Mouse (Mus musculus): ENCODE measurements around the gene Rptor. TPM values are rescaled to one million over a fixed set of nuclear protein-coding genes. Genes with fewer than 3 reads are reported as not detected.

Gene Rptor
- polyA plus RNA-seq, 1 experiment from 2014 or later, result 9.8 TPM

DNA sequence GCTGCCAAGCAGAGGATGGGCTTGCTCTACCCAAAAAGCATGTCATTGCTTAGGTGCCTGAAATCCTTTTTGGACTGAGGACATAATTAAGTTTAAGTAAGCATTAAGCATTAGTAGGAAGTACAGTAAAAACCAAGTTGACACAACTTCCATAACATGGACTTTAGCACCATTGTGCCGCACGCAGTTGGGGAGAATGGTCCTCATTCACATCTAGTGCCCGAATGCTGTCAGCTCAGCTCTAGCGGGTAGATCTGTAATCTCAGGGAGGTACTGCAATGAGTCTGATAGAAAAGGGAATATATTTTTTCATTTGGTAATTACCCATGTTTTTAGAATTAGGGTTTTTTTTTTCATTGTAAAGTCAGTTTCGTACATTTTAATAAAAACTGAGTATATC is 155.5 kb downstream of the Rptor start:
- ATAC-seq (replicated peaks; ENCODE audit: insufficient number of reproducible peaks, low FRiP score, low TSS enrichment), result no peak
- Histone ChIP-seq H3K4me1 (ENCODE audit: control insufficient read depth, insufficient read depth, low read length) (no peaks in the 10 kb centered on the region), H3K36me3 (ENCODE audit: control insufficient read depth, insufficient read depth, low read length) (0 out of 2 replicates have a peak, but pooled peaks cover 3% of the 10 kb centered on the region), H3K4me2 (no peak overlapping the region), H3K4me3 (ENCODE audit: low read depth, low read length) (no peak overlapping the region), H3K27ac (ENCODE audit: low read depth, low read length) (no peak overlapping the region), H3K27me3 (ENCODE audit: control insufficient read depth, insufficient read depth, low read length) (no peaks in the 10 kb centered on the region), H3K9me3 (replicated peaks; ENCODE audit: control insufficient read depth, low read length) (no peaks in the 10 kb centered on the region), H3K9ac (ENCODE audit: low read depth, low read length) (no peak overlapping the region)
- 95% methylated on average over 5 of the region's 5 CpGs for WGBS (ENCODE audit: insufficient replicate concordance)

- Histone ChIP-seq H3K9ac (ENCODE audit: low read depth, low read length) (no peak overlapping the region), H3K4me1 (ENCODE audit: control insufficient read depth, insufficient read depth, low read length) (no peaks in the 10 kb centered on the region), H3K9me3 (replicated peaks; ENCODE audit: control insufficient read depth, low read length) (no peaks in the 10 kb centered on the region), H3K27ac (ENCODE audit: low read depth, low read length) (no peak overlapping the region), H3K36me3 (ENCODE audit: control insufficient read depth, insufficient read depth, low read length) (0 out of 2 replicates have a peak, but pooled peaks cover 3% of the 10 kb centered on the region), H3K4me2 (no peak overlapping the region), H3K27me3 (ENCODE audit: control insufficient read depth, insufficient read depth, low read length) (no peaks in the 10 kb centered on the region), H3K4me3 (ENCODE audit: low read depth, low read length) (no peak overlapping the region)
- ATAC-seq (replicated peaks; ENCODE audit: insufficient number of reproducible peaks, low FRiP score, low TSS enrichment), result no peak
- 87% methylated on average over 7 of the region's 7 CpGs for WGBS (ENCODE audit: insufficient replicate concordance)
Measured at GRCm38 (mm10) chr11:119758705-119759327, 156.1 kb downstream of the Rptor start.

DNA sequence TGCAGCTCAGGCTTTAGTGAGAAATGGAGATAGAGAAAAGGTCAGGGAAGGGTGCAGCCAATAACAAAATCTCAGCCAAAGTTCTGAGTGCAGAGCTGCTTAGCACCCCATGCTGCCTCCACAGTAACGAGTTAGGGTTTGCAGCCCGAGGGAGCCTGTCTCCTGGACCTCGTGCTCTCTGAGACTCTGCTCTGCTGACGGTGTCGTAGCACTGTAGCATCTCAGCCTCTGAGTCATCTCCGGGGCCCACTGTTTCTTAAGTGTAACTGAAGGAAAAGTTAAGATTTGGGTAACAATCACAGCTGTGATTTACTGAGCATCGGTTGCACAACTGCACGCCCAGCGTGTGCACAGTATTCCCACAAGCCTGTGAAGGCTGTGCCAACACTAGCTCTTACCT is 160.2 kb downstream of the Rptor start:
- no peak overlapping the region for H3K4me3 ChIP-seq (ENCODE audit: low read depth, low read length)
- H3K4me1 ChIP-seq (ENCODE audit: control insufficient read depth, insufficient read depth, low read length), result peaks cover 17% of the 10 kb centered on the region
- no peak overlapping the region for H3K27ac ChIP-seq (ENCODE audit: low read depth, low read length)
- no peak for ATAC-seq (replicated peaks; ENCODE audit: insufficient number of reproducible peaks, low FRiP score, low TSS enrichment)
- WGBS (ENCODE audit: insufficient replicate concordance), result 86% methylated on average over 9 of the region's 9 CpGs
- no peak overlapping the region for H3K9ac ChIP-seq (ENCODE audit: low read depth, low read length)
- no peaks in the 10 kb centered on the region for H3K27me3 ChIP-seq (ENCODE audit: control insufficient read depth, insufficient read depth, low read length)
- H3K36me3 ChIP-seq (ENCODE audit: control insufficient read depth, insufficient read depth, low read length), result no peaks in the 10 kb centered on the region
- no peak overlapping the region for H3K4me2 ChIP-seq
- H3K9me3 ChIP-seq (replicated peaks; ENCODE audit: control insufficient read depth, low read length), result no peaks in the 10 kb centered on the region

DNA sequence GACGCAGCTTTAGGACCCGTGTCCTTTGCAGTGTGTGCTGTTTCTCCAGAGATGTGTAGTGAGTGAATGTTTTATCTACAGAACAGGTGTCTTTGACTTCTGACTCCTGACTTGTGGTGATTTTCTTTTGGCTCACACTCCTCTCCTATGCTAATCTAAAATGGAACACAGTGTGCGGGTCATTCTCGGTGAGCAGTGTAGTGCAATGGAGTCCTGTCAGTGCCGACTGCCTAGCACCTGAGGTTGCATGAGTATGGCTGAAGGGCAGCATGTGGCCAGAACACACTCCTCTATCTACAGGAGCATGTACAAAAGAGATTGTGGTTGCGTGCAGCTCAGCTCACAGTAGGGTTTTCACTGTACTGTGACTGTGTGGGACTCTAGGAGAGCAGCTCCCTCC is 163.3 kb downstream of the Rptor start:
- H3K27ac ChIP-seq (ENCODE audit: low read depth, low read length), result no peak overlapping the region
- no peaks in the 10 kb centered on the region for H3K36me3 ChIP-seq (ENCODE audit: control insufficient read depth, insufficient read depth, low read length)
- H3K4me3 ChIP-seq (ENCODE audit: low read depth, low read length), result no peak overlapping the region
- WGBS (ENCODE audit: insufficient replicate concordance), result 69% methylated on average over 6 of the region's 6 CpGs
- no peaks in the 10 kb centered on the region for H3K27me3 ChIP-seq (ENCODE audit: control insufficient read depth, insufficient read depth, low read length)
- no peak overlapping the region for H3K9ac ChIP-seq (ENCODE audit: low read depth, low read length)
- H3K4me1 ChIP-seq (ENCODE audit: control insufficient read depth, insufficient read depth, low read length), result peaks cover 20% of the 10 kb centered on the region
- H3K9me3 ChIP-seq (replicated peaks; ENCODE audit: control insufficient read depth, low read length), result no peaks in the 10 kb centered on the region
- ATAC-seq (replicated peaks; ENCODE audit: insufficient number of reproducible peaks, low FRiP score, low TSS enrichment), result no peak
- no peak overlapping the region for H3K4me2 ChIP-seq

DNA sequence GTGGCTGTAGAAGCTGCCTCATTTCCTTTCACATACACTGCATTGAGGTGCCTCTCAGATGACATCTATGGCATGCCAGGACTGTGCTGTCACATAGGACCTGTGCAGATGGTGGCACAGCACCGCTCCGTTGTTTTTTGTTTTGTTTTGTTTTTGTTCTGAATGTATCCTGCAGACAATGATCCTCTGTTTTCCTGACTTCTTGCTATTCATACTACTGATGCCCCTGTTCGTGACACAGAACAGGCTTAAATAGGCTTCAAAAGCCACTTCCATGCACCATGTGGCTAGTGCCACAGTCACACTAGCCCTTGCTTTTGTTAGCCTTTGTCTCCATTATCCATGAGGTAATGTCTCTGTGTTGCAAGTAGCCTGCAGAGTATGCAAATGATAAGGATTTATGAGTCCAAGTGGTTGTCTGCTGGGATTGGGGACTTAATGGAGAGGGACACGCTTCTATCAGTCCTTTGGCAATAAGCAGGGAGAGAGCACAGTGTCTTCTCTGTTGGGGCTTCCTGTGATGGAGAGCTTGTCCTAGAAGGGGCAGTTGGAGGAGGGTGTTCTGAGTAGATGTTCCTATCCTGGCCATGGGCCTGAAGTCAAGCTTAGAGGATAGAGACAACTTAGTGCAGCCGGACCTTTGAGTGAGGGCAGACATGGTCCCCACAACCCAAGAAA is 164.2 kb downstream of the Rptor start:
- H3K27ac ChIP-seq (ENCODE audit: low read depth, low read length), result no peak overlapping the region
- H3K36me3 ChIP-seq (ENCODE audit: control insufficient read depth, insufficient read depth, low read length), result 0 out of 2 replicates have a peak, but pooled peaks cover 3% of the 10 kb centered on the region
- no peaks in the 10 kb centered on the region for H3K27me3 ChIP-seq (ENCODE audit: control insufficient read depth, insufficient read depth, low read length)
- no peak for ATAC-seq (replicated peaks; ENCODE audit: insufficient number of reproducible peaks, low FRiP score, low TSS enrichment)
- WGBS (ENCODE audit: insufficient replicate concordance), result 83% methylated on average over 5 of the region's 5 CpGs
- no peaks in the 10 kb centered on the region for H3K9me3 ChIP-seq (replicated peaks; ENCODE audit: control insufficient read depth, low read length)
- no peak overlapping the region for H3K4me2 ChIP-seq
- no peak overlapping the region for H3K9ac ChIP-seq (ENCODE audit: low read depth, low read length)
- peaks cover 20% of the 10 kb centered on the region for H3K4me1 ChIP-seq (ENCODE audit: control insufficient read depth, insufficient read depth, low read length)
- no peak overlapping the region for H3K4me3 ChIP-seq (ENCODE audit: low read depth, low read length)

GRCm38 (mm10) chr11:119767525-119767924 is 164.8 kb downstream of the Rptor start:
- Histone ChIP-seq H3K4me1 (ENCODE audit: control insufficient read depth, insufficient read depth, low read length) (peaks cover 20% of the 10 kb centered on the region), H3K4me3 (ENCODE audit: low read depth, low read length) (no peak overlapping the region), H3K4me2 (no peak overlapping the region), H3K9me3 (replicated peaks; ENCODE audit: control insufficient read depth, low read length) (no peaks in the 10 kb centered on the region), H3K9ac (ENCODE audit: low read depth, low read length) (no peak overlapping the region), H3K27ac (ENCODE audit: low read depth, low read length) (no peak overlapping the region), H3K27me3 (ENCODE audit: control insufficient read depth, insufficient read depth, low read length) (no peaks in the 10 kb centered on the region), H3K36me3 (ENCODE audit: control insufficient read depth, insufficient read depth, low read length) (0 out of 2 replicates have a peak, but pooled peaks cover 3% of the 10 kb centered on the region)
- WGBS (ENCODE audit: insufficient replicate concordance), result 29% methylated on average over 6 of the region's 6 CpGs
- ATAC-seq (replicated peaks; ENCODE audit: insufficient number of reproducible peaks, low FRiP score, low TSS enrichment), result no peak

DNA sequence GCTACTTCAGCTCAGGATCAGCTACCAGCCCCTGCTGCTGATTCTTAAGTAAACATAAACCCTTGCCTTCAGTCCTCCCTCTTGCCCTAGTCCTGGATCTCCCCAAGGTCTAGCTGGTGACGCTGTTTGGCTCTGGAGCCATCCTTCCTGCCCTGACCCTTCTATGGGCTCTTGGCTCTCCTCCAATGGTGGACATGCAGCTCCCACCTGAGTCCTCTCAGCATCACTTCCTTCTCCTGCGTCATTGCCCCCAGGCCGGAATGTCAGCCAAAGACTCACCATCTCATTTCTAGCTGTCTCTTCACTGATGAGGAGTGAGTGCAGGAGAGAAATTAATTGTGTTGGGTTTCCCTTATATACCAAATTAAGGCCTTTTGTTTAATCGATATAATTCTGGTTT is 165.8 kb downstream of the Rptor start:
- Histone ChIP-seq H3K36me3 (ENCODE audit: control insufficient read depth, insufficient read depth, low read length) (0 out of 2 replicates have a peak, but pooled peaks cover 3% of the 10 kb centered on the region), H3K4me2 (no peak overlapping the region), H3K4me3 (ENCODE audit: low read depth, low read length) (no peak overlapping the region), H3K27me3 (ENCODE audit: control insufficient read depth, insufficient read depth, low read length) (no peaks in the 10 kb centered on the region), H3K27ac (ENCODE audit: low read depth, low read length) (no peak overlapping the region), H3K4me1 (ENCODE audit: control insufficient read depth, insufficient read depth, low read length) (peaks cover 20% of the 10 kb centered on the region), H3K9ac (ENCODE audit: low read depth, low read length) (no peak overlapping the region), H3K9me3 (replicated peaks; ENCODE audit: control insufficient read depth, low read length) (no peaks in the 10 kb centered on the region)
- WGBS (ENCODE audit: insufficient replicate concordance), result 83% methylated on average over 4 of the region's 4 CpGs
- ATAC-seq (replicated peaks; ENCODE audit: insufficient number of reproducible peaks, low FRiP score, low TSS enrichment), result no peak

DNA sequence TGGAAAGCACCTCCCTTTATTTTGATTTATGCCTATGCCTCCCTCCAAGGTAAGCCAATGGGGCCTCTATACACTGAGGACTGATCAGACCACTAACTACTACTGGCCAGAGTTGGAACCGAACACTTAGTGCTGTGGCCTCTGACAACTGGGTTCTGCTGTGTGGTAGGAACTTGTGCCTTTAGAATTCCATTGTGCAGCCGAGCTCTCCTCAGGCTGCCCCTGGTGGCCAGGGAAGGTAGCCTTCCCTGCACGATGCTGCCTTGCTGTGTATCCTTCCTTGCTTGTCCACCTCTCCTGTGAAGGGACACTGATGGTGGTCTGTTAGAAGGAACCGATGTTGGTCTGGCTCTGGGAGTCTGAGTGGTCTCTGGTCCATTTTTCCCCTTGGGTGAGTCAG is 167.0 kb downstream of the Rptor start:
- peaks cover 20% of the 10 kb centered on the region for H3K4me1 ChIP-seq (ENCODE audit: control insufficient read depth, insufficient read depth, low read length)
- H3K36me3 ChIP-seq (ENCODE audit: control insufficient read depth, insufficient read depth, low read length), result 0 out of 2 replicates have a peak, but pooled peaks cover 3% of the 10 kb centered on the region
- H3K4me2 ChIP-seq, result no peak overlapping the region
- no peak overlapping the region for H3K9ac ChIP-seq (ENCODE audit: low read depth, low read length)
- H3K27ac ChIP-seq (ENCODE audit: low read depth, low read length), result no peak overlapping the region
- no peak for ATAC-seq (replicated peaks; ENCODE audit: insufficient number of reproducible peaks, low FRiP score, low TSS enrichment)
- 69% methylated on average over 4 of the region's 4 CpGs for WGBS (ENCODE audit: insufficient replicate concordance)
- no peaks in the 10 kb centered on the region for H3K9me3 ChIP-seq (replicated peaks; ENCODE audit: control insufficient read depth, low read length)
- no peaks in the 10 kb centered on the region for H3K27me3 ChIP-seq (ENCODE audit: control insufficient read depth, insufficient read depth, low read length)
- no peak overlapping the region for H3K4me3 ChIP-seq (ENCODE audit: low read depth, low read length)

GRCm38 (mm10) chr11:119770985-119771384 is 168.3 kb downstream of the Rptor start:
- 72% methylated on average over 4 of the region's 4 CpGs for WGBS (ENCODE audit: insufficient replicate concordance)
- H3K27ac ChIP-seq (ENCODE audit: low read depth, low read length), result no peak overlapping the region
- no peak overlapping the region for H3K9ac ChIP-seq (ENCODE audit: low read depth, low read length)
- H3K4me3 ChIP-seq (ENCODE audit: low read depth, low read length), result no peak overlapping the region
- H3K4me2 ChIP-seq, result no peak overlapping the region
- no peak for ATAC-seq (replicated peaks; ENCODE audit: insufficient number of reproducible peaks, low FRiP score, low TSS enrichment)
- H3K4me1 ChIP-seq (ENCODE audit: control insufficient read depth, insufficient read depth, low read length), result peaks cover 18% of the 10 kb centered on the region
- peaks cover 5% of the 10 kb centered on the region; the same call in 1 of the 2 replicates for H3K9me3 ChIP-seq (replicated peaks; ENCODE audit: control insufficient read depth, low read length)
- no peaks in the 10 kb centered on the region for H3K27me3 ChIP-seq (ENCODE audit: control insufficient read depth, insufficient read depth, low read length)
- peaks cover 3% of the 10 kb centered on the region; the same call in 1 of the 2 replicates for H3K36me3 ChIP-seq (ENCODE audit: control insufficient read depth, insufficient read depth, low read length)
